Mouse (Mus musculus): ENCODE data around the gene Lsamp.

Gene Lsamp

GRCm38 (mm10) chr16:40959211-40959610 is 975.0 kb downstream of the Lsamp start:
- no peak for DNase-seq (ENCODE audit: low read depth)

GRCm38 (mm10) chr16:40960586-40960985 is 976.4 kb downstream of the Lsamp start:
- DNase-seq (ENCODE audit: low read depth) = no peak

- DNase-seq (ENCODE audit: low read depth) = peak; percentile 9
Observed at GRCm38 (mm10) chr16:40968088-40968860, 984.1 kb downstream of the Lsamp start.

- no peak for DNase-seq (ENCODE audit: low read depth)
Observed at GRCm38 (mm10) chr16:40971382-40971781, 987.2 kb downstream of the Lsamp start.

GRCm38 (mm10) chr16:40974084-40974483 is 989.9 kb downstream of the Lsamp start:
- no peak for DNase-seq (ENCODE audit: low read depth)

- no peak for DNase-seq (ENCODE audit: low read depth)
Observed at GRCm38 (mm10) chr16:40983026-40983425, 998.9 kb downstream of the Lsamp start.

GRCm38 (mm10) chr16:41007569-41007968 is 1023.4 kb downstream of the Lsamp start:
- no peak for DNase-seq (ENCODE audit: low read depth)

GRCm38 (mm10) chr16:41034746-41035145 is 1050.6 kb downstream of the Lsamp start:
- DNase-seq (ENCODE audit: low read depth) = no peak

- DNase-seq (ENCODE audit: low read depth) = no peak
Observed at GRCm38 (mm10) chr16:41041686-41042085, 1057.5 kb downstream of the Lsamp start.

GRCm38 (mm10) chr16:41063270-41063857 is 1079.2 kb downstream of the Lsamp start:
- no peak for DNase-seq (ENCODE audit: low read depth)

- DNase-seq (ENCODE audit: low read depth) = no peak
Observed at GRCm38 (mm10) chr16:41073470-41073869, 1089.3 kb downstream of the Lsamp start.

- no peak for DNase-seq (ENCODE audit: low read depth)
Observed at GRCm38 (mm10) chr16:41088648-41089047, 1104.5 kb downstream of the Lsamp start.

- no peak for DNase-seq (ENCODE audit: low read depth)
Observed at GRCm38 (mm10) chr16:41090092-41090491, 1105.9 kb downstream of the Lsamp start.

- DNase-seq (ENCODE audit: low read depth) = no peak
Observed at GRCm38 (mm10) chr16:41091259-41091658, 1107.1 kb downstream of the Lsamp start.

GRCm38 (mm10) chr16:41102805-41103204 is 1118.6 kb downstream of the Lsamp start:
- no peak for DNase-seq (ENCODE audit: low read depth)

GRCm38 (mm10) chr16:41124361-41124760 is 1140.2 kb downstream of the Lsamp start:
- no peak for DNase-seq (ENCODE audit: low read depth)

GRCm38 (mm10) chr16:41125051-41125450 is 1140.9 kb downstream of the Lsamp start:
- no peak for DNase-seq (ENCODE audit: low read depth)

- no peak for DNase-seq (ENCODE audit: low read depth)
Observed at GRCm38 (mm10) chr16:41131053-41131452, 1146.9 kb downstream of the Lsamp start.

- DNase-seq (ENCODE audit: low read depth) = no peak
Observed at GRCm38 (mm10) chr16:41172839-41173238, 1188.7 kb downstream of the Lsamp start.

GRCm38 (mm10) chr16:41179557-41179956 is 1195.4 kb downstream of the Lsamp start:
- no peak for DNase-seq (ENCODE audit: low read depth)

GRCm38 (mm10) chr16:41180867-41181266 is 1196.7 kb downstream of the Lsamp start:
- no peak for DNase-seq (ENCODE audit: low read depth)

- no peak for DNase-seq (ENCODE audit: low read depth)
Observed at GRCm38 (mm10) chr16:41210055-41210454, 1225.9 kb downstream of the Lsamp start.

- no peak for DNase-seq (ENCODE audit: low read depth)
Observed at GRCm38 (mm10) chr16:41235829-41236228, 1251.7 kb downstream of the Lsamp start.

- DNase-seq (ENCODE audit: low read depth) = no peak
Observed at GRCm38 (mm10) chr16:41242841-41243240, 1258.7 kb downstream of the Lsamp start.
